Mouse (Mus musculus): ENCODE data around the gene Mogs. TPM values are rescaled to one million over a fixed set of nuclear protein-coding genes. Genes with fewer than 3 reads are reported as not detected.

Mogs gene
- polyA plus RNA-seq (2012; rRNA removed) = 124 and 132 TPM in 2 replicates

GRCm38 (mm10) chr6:83115011-83115671, at the start of gene Mogs:
Mogs (plus strand) TSS chr6:83115496.

GRCm38 (mm10) chr6:83070247-83070310, 45.2 kb upstream of the Mogs start, which contains the start of gene Tlx2:
Tlx2 (minus strand) TSS chr6:83070293.

GRCm38 (mm10) chr6:83077630-83078323, 37.5 kb upstream of the Mogs start, which contains the start of gene Pcgf1:
Pcgf1 (plus strand) TSS chr6:83077869.

GRCm38 (mm10) chr6:83086121-83087035, 28.9 kb upstream of the Mogs start, which contains the start of gene Lbx2:
Lbx2 (plus strand) TSS chr6:83086367.

GRCm38 (mm10) chr6:83101316-83101687, 14.0 kb upstream of the Mogs start, which contains the start of the genes Ccdc142 and Gm42688:
Ccdc142 (plus strand) TSS chr6:83101601.
Gm42688 (plus strand) TSS chr6:83101617.

GRCm38 (mm10) chr6:83108762-83109668, 6.3 kb upstream of the Mogs start, which contains the start of gene Mrpl53:
Mrpl53 (plus strand) TSS chr6:83109040.

GRCm38 (mm10) chr6:83120930-83121862, 5.9 kb downstream of the Mogs start, which contains the start of gene Wbp1:
Wbp1 (minus strand) TSS chr6:83121559.

GRCm38 (mm10) chr6:83125331-83125730, 10.0 kb downstream of the Mogs start, which contains the start of gene Ino80b:
Ino80b (minus strand) TSS chr6:83125431.

GRCm38 (mm10) chr6:83134951-83135513, 19.7 kb downstream of the Mogs start, which contains the start of gene Rtkn:
Rtkn (plus strand) TSS chr6:83135463.

GRCm38 (mm10) chr6:83156259-83156684, 41.0 kb downstream of the Mogs start, which contains the start of the genes Wdr54 and 1700003E16Rik:
Wdr54 (minus strand) TSS chr6:83156397.
1700003E16Rik (plus strand) TSS chr6:83156404.

GRCm38 (mm10) chr6:83165607-83166242, 50.4 kb downstream of the Mogs start, which contains the start of gene Dctn1:
Dctn1 (plus strand) TSS chr6:83165920.

Other genes with a start within 250 kb of the Mogs start
- gene Sema4f, start 175.7 kb upstream of the Mogs start, polyA plus RNA-seq (2012; rRNA removed) = 1.3 and 1.5 TPM in 2 replicates
- gene M1ap, start 168.6 kb upstream of the Mogs start, polyA plus RNA-seq (2012; rRNA removed) = 0.15 and 0.23 TPM in 2 replicates
- 11.3 and 14.4 TPM in 2 replicates for gene Dok1, start 82.0 kb upstream of the Mogs start, polyA plus RNA-seq (2012; rRNA removed)
- gene Loxl3, start 81.3 kb upstream of the Mogs start, polyA plus RNA-seq (2012; rRNA removed) = 13.3 and 14.9 TPM in 2 replicates
- 668 and 727 TPM in 2 replicates for gene Aup1, start 61.0 kb upstream of the Mogs start, polyA plus RNA-seq (2012; rRNA removed)
- 58.2 and 63.9 TPM in 2 replicates for gene Htra2, start 60.2 kb upstream of the Mogs start, polyA plus RNA-seq (2012; rRNA removed)
- 2.0 and 2.6 TPM in 2 replicates for gene Dqx1, start 57.7 kb upstream of the Mogs start, polyA plus RNA-seq (2012; rRNA removed)
- not detected in 2 replicates for gene Tlx2, start 45.2 kb upstream of the Mogs start, polyA plus RNA-seq (2012; rRNA removed)
- gene Pcgf1, start 37.6 kb upstream of the Mogs start, polyA plus RNA-seq (2012; rRNA removed) = 26.2 and 38.5 TPM in 2 replicates
- gene Lbx2, start 29.1 kb upstream of the Mogs start, polyA plus RNA-seq (2012; rRNA removed) = 18.9 and 19.3 TPM in 2 replicates
- gene Ccdc142, start 13.9 kb upstream of the Mogs start, polyA plus RNA-seq (2012; rRNA removed) = 21.7 and 28.8 TPM in 2 replicates
- 7.0 and 8.5 TPM in 2 replicates for gene Gm42688, start 13.9 kb upstream of the Mogs start, polyA plus RNA-seq (2012; rRNA removed)
- 98.5 and 124 TPM in 2 replicates for gene Mrpl53, start 6.5 kb upstream of the Mogs start, polyA plus RNA-seq (2012; rRNA removed)
- gene Wbp1, start 6.1 kb downstream of the Mogs start, polyA plus RNA-seq (2012; rRNA removed) = 174 and 210 TPM in 2 replicates
- 79.8 and 116 TPM in 2 replicates for gene Ino80b, start 9.9 kb downstream of the Mogs start, polyA plus RNA-seq (2012; rRNA removed)
- 65.5 and 80.1 TPM in 2 replicates for gene Rtkn, start 20.0 kb downstream of the Mogs start, polyA plus RNA-seq (2012; rRNA removed)
- 7.4 and 8.4 TPM in 2 replicates for gene Wdr54, start 40.9 kb downstream of the Mogs start, polyA plus RNA-seq (2012; rRNA removed)
- 4.1 and 4.4 TPM in 2 replicates for gene 1700003E16Rik, start 40.9 kb downstream of the Mogs start, polyA plus RNA-seq (2012; rRNA removed)
- gene Dctn1, start 50.4 kb downstream of the Mogs start, polyA plus RNA-seq (2012; rRNA removed) = 186 and 187 TPM in 2 replicates
- 1.5 and 2.3 TPM in 2 replicates for gene Slc4a5, start 104.3 kb downstream of the Mogs start, polyA plus RNA-seq (2012; rRNA removed)
- gene Mthfd2, start 210.4 kb downstream of the Mogs start, polyA plus RNA-seq (2012; rRNA removed) = 6.3 and 8.8 TPM in 2 replicates
- 20.7 and 74.5 TPM in 2 replicates for gene Mob1a, start 210.5 kb downstream of the Mogs start, polyA plus RNA-seq (2012; rRNA removed)
- 5.5 and 9.7 TPM in 2 replicates for gene Bola3, start 233.7 kb downstream of the Mogs start, polyA plus RNA-seq (2012; rRNA removed)

Measured in ovary, adult 2 months (tissue).